ENCODE assay signal across 8 mouse cellular contexts in genomic region chr19:4720671-4721244, GRCm38 (mm10). TPM values are rescaled to one million over a fixed set of nuclear protein-coding genes. Genes with fewer than 3 reads are reported as not detected.
DNase-seq lines count a peak whose midpoint lies in the region; ATAC-seq and TF ChIP-seq lines count a peak whose summit lies in the region.
"Had no signal": no experiment of that assay in that cellular context is flagged by ENCODE, and none has a peak within 500 bp of the region (broad histone marks: within the 10 kb centered on the region; RNA-seq: fewer than 3 reads in every experiment).

No protein-coding gene starts in this region.

- H3K27ac ChIP-seq in kidney, adult 2 months (ENCODE audit: insufficient read depth, low read depth, low read length): peak overlapping the region; percentile 85

- TF ChIP-seq CTCF in kidney, adult 2 months (conservative IDR thresholded peaks at IDR 0.05; ENCODE audit: insufficient read depth, insufficient read length, low read depth, low read length): no peak
- no peak for TF ChIP-seq CTCF in lung, adult 2 months (IDR thresholded peaks at IDR 0.05; ENCODE audit: insufficient read depth, low read length)

- no peak for TF ChIP-seq POLR2A in kidney, adult 2 months (IDR thresholded peaks at IDR 0.05; ENCODE audit: low read depth, low read length)
- no peak; the same call in 1 of the 2 replicates for TF ChIP-seq POLR2A in lung, adult 2 months (IDR thresholded peaks at IDR 0.05; ENCODE audit: borderline replicate concordance, extremely low read depth, low read depth, low read length)

- DNase-seq in thymus, postnatal 4 days: peak; percentile 20
- DNase-seq in thymus, postnatal 14 days: no peak
- DNase-seq in kidney, adult 2 months: peak; percentile 87
- DNase-seq in lung, adult 2 months: peak; percentile 77
- no peak for DNase-seq in spleen, postnatal 14 days (ENCODE audit: low spot score in 2 of 2)
- no peak for DNase-seq in spleen, postnatal 10 days (ENCODE audit: low spot score in 2 of 2)

- H3K27me3 ChIP-seq in kidney, adult 2 months (replicated peaks; ENCODE audit: control insufficient read depth, insufficient read depth, low read length): no peaks in the 10 kb centered on the region

- WGBS in kidney, adult 2 months: 20% methylated on average over 11 of the region's 11 CpGs
- WGBS in lung, adult 2 months: 33% methylated on average over 11 of the region's 11 CpGs

- no peaks in the 10 kb centered on the region for H3K36me3 ChIP-seq in kidney, adult 2 months (ENCODE audit: control insufficient read depth, insufficient read depth, low read length)

- no peaks in the 10 kb centered on the region for H3K4me1 ChIP-seq in kidney, adult 2 months (ENCODE audit: control insufficient read depth, insufficient read depth, low read length)
- H3K4me1 ChIP-seq in lung, adult 2 months (ENCODE audit: control insufficient read depth, insufficient read depth, low read length): peaks cover 3% of the 10 kb centered on the region; the same call in 1 of the 2 replicates

- peak overlapping the region; percentile 50 for H3K4me3 ChIP-seq in kidney, adult 2 months (ENCODE audit: insufficient read depth, low read depth, low read length)
- peak overlapping the region; percentile 37 for H3K4me3 ChIP-seq in lung, adult 2 months (replicated peaks; ENCODE audit: extremely low read depth, low read depth, low read length)
- H3K4me3 ChIP-seq: megakaryocyte, embryonic 14.5 days had no signal

- no peak for ATAC-seq in megakaryocyte-erythroid progenitor cell, adult 5-6 weeks (replicated peaks; ENCODE audit: low FRiP score, low TSS enrichment, poor library complexity, severe bottlenecking)

RNA-seq across cellular contexts. Expression of gene Sptbn2, which starts 9.8 kb away (rescaled TPM):
- polyA plus RNA-seq in kidney, adult 2 months (2012; rRNA removed): 11.0 and 12.0 TPM in 2 replicates
- polyA plus RNA-seq in lung, adult 2 months (2012; rRNA removed): 1.3 and 4.4 TPM in 2 replicates
- total RNA-seq in megakaryocyte-erythroid progenitor cell, adult 5-6 weeks (2014; fragmentation: Nextera tagmentation): not detected in 2 replicates
- not detected in 2 replicates for total RNA-seq in megakaryocyte-erythroid progenitor cell, adult 5-6 weeks (2017)

RNA-seq across cellular contexts. Expression of gene Gm960, which starts 22.3 kb away (rescaled TPM):
- 1.1 TPM in 2 replicates for polyA plus RNA-seq in kidney, adult 2 months (2012; rRNA removed)
- 0.20 and 0.65 TPM in 2 replicates for polyA plus RNA-seq in lung, adult 2 months (2012; rRNA removed)
- total RNA-seq in megakaryocyte-erythroid progenitor cell, adult 5-6 weeks (2014; fragmentation: Nextera tagmentation): 1.3 and 3.5 TPM in 2 replicates
- 2.4 TPM in 1 of 2 replicates, not detected in the other for total RNA-seq in megakaryocyte-erythroid progenitor cell, adult 5-6 weeks (2017)

RNA-seq across cellular contexts. Expression of gene Rbm4b, which starts 35.5 kb away (rescaled TPM):
- 12.8 TPM in 2 replicates for polyA plus RNA-seq in kidney, adult 2 months (2012; rRNA removed)
- 6.8 and 7.6 TPM in 2 replicates for polyA plus RNA-seq in lung, adult 2 months (2012; rRNA removed)
- 5.0 and 11.3 TPM in 2 replicates for total RNA-seq in megakaryocyte-erythroid progenitor cell, adult 5-6 weeks (2014; fragmentation: Nextera tagmentation)
- 9.9 and 19.2 TPM in 2 replicates for total RNA-seq in megakaryocyte-erythroid progenitor cell, adult 5-6 weeks (2017)

Comparison
In these comparisons a context has a peak if more than half of its experiments do, and no peak if none do; other contexts are left out.
1. DNase-seq: peak in thymus, postnatal 4 days (single experiment), kidney, adult 2 months (single experiment) and lung, adult 2 months (single experiment); none in thymus, postnatal 14 days (single experiment), spleen, postnatal 14 days (0 of 2) and spleen, postnatal 10 days (0 of 2).